Mouse (Mus musculus) adrenal gland, adult 8-10 months (tissue): ENCODE measurements around the gene Hdac9. TPM values are rescaled to one million over a fixed set of nuclear protein-coding genes. Genes with fewer than 3 reads are reported as not detected.

ENCODE experiments used
- DNase-seq: peaks from one replicate; pipeline ENCODE4 v3.0.0; 2022
- total RNA-seq, 4 experiments: library from RNA; stranded (reverse); gene quantifications; 2 replicates each; pipeline ENCODE4 v1.2.4; 2022

Gene Hdac9
- 1 to 10 TPM in 3 of 4 experiments, under 1 TPM in 1; 0.96 to 2.8 (median 1.9) TPM for total RNA-seq

- no peak for DNase-seq
Measured at GRCm38 (mm10) chr12:34916995-34917394, at the start of gene Hdac9. TSS of gene Hdac9 (minus strand) at chr12:34917095.

GRCm38 (mm10) chr12:34949066-34949706 is 32.3 kb upstream of the Hdac9 start:
- DNase-seq, result no peak

- no peak for DNase-seq
Measured at GRCm38 (mm10) chr12:34937918-34938317, 21.0 kb upstream of the Hdac9 start.

- no peak for DNase-seq
Measured at GRCm38 (mm10) chr12:34908008-34908407, 8.9 kb downstream of the Hdac9 start.

- no peak for DNase-seq
Measured at GRCm38 (mm10) chr12:34907506-34907850, 9.4 kb downstream of the Hdac9 start.

GRCm38 (mm10) chr12:34906704-34907505 is 10.0 kb downstream of the Hdac9 start:
- no peak for DNase-seq

GRCm38 (mm10) chr12:34906376-34906703 is 10.6 kb downstream of the Hdac9 start:
- DNase-seq, result no peak

- no peak for DNase-seq
Measured at GRCm38 (mm10) chr12:34900241-34900640, 16.7 kb downstream of the Hdac9 start.

GRCm38 (mm10) chr12:34894867-34895266 is 22.0 kb downstream of the Hdac9 start:
- DNase-seq, result no peak

GRCm38 (mm10) chr12:34888694-34889093 is 28.2 kb downstream of the Hdac9 start:
- no peak for DNase-seq

GRCm38 (mm10) chr12:34874926-34875325 is 42.0 kb downstream of the Hdac9 start:
- DNase-seq, result no peak

GRCm38 (mm10) chr12:34871028-34871427 is 45.9 kb downstream of the Hdac9 start:
- no peak for DNase-seq

GRCm38 (mm10) chr12:34841196-34841595 is 75.7 kb downstream of the Hdac9 start:
- DNase-seq, result no peak

GRCm38 (mm10) chr12:34837318-34837717 is 79.6 kb downstream of the Hdac9 start:
- no peak for DNase-seq

- no peak for DNase-seq
Measured at GRCm38 (mm10) chr12:34836864-34837263, 80.0 kb downstream of the Hdac9 start.

- no peak for DNase-seq
Measured at GRCm38 (mm10) chr12:34836085-34836484, 80.8 kb downstream of the Hdac9 start.

- no peak for DNase-seq
Measured at GRCm38 (mm10) chr12:34835493-34835892, 81.4 kb downstream of the Hdac9 start.

GRCm38 (mm10) chr12:34828684-34829083 is 88.2 kb downstream of the Hdac9 start:
- DNase-seq, result no peak

- DNase-seq, result no peak
Measured at GRCm38 (mm10) chr12:34826931-34827330, 90.0 kb downstream of the Hdac9 start.

GRCm38 (mm10) chr12:34820229-34820628 is 96.7 kb downstream of the Hdac9 start:
- DNase-seq, result no peak

GRCm38 (mm10) chr12:34811673-34812613 is 105.0 kb downstream of the Hdac9 start:
- DNase-seq, result no peak

GRCm38 (mm10) chr12:34810221-34810620 is 106.7 kb downstream of the Hdac9 start:
- DNase-seq, result no peak

GRCm38 (mm10) chr12:34808180-34808579 is 108.7 kb downstream of the Hdac9 start:
- DNase-seq, result no peak
